Mouse (Mus musculus) adrenal gland, adult 8-10 months (tissue): ENCODE results near the gene Tmem151b. TPM values are rescaled to one million over a fixed set of nuclear protein-coding genes. Genes with fewer than 3 reads are reported as not detected.

Experiments
- DNase-seq: peaks from one replicate; pipeline ENCODE4 v3.0.0; 2022
- total RNA-seq, 4 experiments: library from RNA; stranded (reverse); gene quantifications; 2 replicates each; pipeline ENCODE4 v1.2.4; 2022

The Tmem151b gene
- total RNA-seq, result under 1 TPM; 0.09 to 0.17 (median 0.14) TPM

- no peak for DNase-seq
Measured at GRCm38 (mm10) chr17:45549617-45550181, at the start of gene Tmem151b. Tmem151b (minus strand) TSS chr17:45549677.

DNA sequence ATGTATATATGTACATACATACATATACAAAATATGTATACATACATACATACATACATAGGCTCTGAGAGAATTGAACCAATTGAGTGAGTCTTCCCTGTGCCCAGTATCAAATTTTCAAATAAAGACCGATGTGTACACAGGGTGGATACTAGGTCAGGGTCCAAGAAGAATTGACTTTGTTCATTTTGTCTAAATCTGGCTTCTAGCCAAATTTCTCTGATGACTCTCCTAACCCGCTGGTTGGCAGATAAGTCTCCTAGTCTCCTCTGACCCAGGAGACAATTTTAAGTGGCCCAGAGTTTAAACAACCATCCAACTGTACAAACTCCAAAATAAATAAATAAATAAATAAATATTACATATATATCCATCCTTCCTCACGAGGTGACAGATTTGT is 49.4 kb upstream of the Tmem151b start:
- DNase-seq, result no peak

DNA sequence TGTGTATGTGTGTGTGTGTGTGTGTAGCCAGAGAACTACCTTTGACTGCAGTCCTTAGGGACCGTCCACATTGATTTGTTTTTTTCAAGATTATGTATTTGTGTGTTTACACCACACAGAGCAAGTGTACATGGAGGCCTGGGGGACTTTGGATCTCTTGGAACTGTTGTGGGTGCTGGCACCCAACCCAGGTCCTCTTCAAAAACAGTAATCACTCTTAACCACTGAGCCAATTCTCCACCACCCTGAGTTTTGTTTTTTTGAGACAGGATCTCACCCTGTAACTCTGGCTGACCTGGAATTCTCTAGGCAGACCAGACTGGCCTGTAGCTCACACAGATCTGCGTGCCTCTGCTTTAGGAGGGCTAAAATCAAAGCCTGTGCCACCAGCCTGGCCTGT is 48.9 kb upstream of the Tmem151b start:
- no peak for DNase-seq

DNA sequence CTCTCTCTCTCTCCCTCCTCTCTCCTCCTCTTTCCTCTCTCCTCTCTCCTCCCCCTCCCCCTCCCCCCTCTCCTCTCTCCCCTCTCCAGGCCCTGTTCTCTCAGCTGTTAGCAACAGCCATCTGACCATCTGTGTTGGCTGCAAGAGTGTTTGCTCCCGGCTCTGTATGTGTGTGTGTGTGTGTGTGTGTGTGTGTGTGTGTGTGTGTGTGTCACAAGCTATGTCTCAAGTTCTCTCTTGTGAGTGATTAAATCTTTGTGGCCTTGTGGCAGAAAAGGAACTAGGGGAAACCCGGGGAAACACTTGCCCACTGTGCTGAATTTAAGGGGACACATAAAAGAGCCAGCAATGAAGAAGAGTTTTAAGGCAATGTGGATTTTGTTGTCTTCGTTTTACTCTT is 48.3 kb upstream of the Tmem151b start:
- DNase-seq, result no peak

- DNase-seq, result peak; percentile 83
Measured at GRCm38 (mm10) chr17:45596631-45597396, 47.3 kb upstream of the Tmem151b start.

GRCm38 (mm10) chr17:45595736-45596390 is 46.4 kb upstream of the Tmem151b start:
- DNase-seq, result no peak

GRCm38 (mm10) chr17:45594881-45595735 is 45.6 kb upstream of the Tmem151b start:
- DNase-seq, result peak; percentile 71

DNA sequence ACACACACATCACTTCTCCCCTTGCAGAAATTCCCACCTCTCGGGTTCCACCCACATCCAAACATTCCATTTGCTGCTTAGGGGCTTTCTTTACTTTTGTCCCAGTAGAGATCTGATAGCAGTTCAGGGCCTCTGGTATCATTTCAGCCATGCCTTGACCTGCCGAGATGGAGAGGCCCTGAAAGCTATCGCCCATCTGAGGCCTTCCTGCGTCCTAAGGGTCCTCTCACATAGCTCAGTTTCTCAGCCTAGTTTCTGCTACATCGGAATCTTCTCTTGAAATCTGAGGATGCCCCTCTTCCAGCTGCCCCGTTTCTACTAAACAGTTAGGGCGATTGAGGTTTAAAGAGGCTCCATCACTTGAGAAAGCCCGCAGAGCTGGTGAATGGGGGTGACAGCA is 44.7 kb upstream of the Tmem151b start:
- no peak for DNase-seq

GRCm38 (mm10) chr17:45593479-45593878 is 44.0 kb upstream of the Tmem151b start:
- no peak for DNase-seq

- no peak for DNase-seq
Measured at GRCm38 (mm10) chr17:45592606-45593431, 43.3 kb upstream of the Tmem151b start.

DNA sequence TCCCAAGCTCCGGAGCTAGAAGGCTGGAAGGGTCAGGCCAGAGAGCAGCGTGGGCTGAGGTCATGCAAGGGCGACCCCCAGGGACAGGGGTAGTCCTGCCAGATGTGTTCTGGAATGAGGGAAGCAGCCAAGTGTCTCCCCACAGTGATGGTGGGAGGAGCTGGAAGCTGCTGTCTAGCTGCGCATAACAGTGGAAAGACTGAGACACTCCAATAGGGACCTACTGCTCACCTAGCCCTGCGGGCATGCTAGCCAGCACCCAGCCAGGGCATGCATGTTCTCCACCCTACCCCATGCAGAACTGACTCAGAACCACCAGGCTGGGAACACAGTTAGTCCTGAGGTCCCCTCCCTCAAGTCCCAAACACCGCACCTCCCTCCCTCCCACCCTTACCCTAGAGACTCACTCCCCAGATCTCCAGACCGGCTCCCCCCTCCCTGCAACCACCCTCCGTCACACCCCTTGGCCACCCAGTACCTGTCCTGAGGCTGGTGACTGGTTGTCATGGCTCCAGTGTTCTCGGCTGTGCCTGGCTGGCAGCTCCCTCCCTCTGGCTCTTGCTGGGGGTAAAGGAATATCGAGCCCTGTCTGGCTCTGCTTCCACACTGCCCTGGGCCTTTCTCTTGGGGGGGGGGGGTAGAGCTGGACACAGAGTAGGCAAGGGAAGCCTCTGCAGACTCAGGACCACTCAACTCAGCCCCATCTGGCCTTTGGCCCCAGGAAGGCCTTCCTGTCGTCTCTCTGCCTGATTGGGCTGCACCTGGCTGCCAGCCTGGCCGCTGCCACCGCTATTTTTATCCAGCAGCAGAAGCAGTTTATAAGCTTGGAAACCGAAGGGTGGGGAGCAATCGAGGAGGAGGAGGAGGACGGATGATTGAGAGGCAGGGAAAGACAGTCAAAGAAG is 42.5 kb upstream of the Tmem151b start:
- DNase-seq, result no peak

- DNase-seq, result no peak
Measured at GRCm38 (mm10) chr17:45590410-45590809, 40.9 kb upstream of the Tmem151b start.

- peak; percentile 85 for DNase-seq
Measured at GRCm38 (mm10) chr17:45589844-45590243, 40.4 kb upstream of the Tmem151b start.

GRCm38 (mm10) chr17:45589236-45589635 is 39.8 kb upstream of the Tmem151b start:
- DNase-seq, result no peak

DNA sequence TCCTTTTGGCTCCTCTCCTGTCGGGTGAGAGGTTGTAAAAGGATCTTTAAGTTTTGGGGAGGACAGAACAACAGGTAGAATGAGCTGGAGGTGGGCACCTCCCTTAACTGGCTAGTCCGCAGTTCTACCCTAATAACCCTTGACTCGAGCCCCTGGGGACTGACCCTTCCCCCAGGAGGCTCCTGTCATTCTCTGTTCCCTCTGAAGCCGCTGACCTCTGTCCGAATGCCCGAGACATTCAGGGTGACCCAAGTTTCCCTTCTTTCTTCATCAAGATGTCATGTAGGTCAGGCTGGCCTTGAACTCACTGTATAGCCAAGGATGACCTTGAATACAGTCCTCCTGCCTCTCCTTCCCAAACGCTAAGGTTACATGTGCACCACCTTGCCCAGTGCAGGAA is 38.9 kb upstream of the Tmem151b start:
- DNase-seq, result no peak

DNA sequence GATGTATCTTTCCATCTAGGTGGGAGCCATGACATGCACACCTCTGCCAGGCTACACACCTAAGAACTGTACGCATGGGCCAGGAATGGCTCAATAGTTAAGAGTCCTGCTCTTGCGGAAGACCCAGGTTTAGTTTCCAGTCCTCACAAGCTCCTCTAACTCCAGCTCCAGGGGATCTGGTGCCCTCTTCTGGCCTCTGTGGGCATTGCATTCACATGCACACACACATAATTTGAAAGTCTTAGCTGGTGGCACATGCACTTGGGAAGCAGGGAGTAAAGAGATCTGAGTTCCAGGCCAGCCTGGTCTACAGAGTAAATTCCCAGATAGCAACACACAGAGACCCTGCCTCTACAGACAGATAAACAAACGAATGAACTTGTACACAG is 37.0 kb upstream of the Tmem151b start:
- DNase-seq, result no peak

DNA sequence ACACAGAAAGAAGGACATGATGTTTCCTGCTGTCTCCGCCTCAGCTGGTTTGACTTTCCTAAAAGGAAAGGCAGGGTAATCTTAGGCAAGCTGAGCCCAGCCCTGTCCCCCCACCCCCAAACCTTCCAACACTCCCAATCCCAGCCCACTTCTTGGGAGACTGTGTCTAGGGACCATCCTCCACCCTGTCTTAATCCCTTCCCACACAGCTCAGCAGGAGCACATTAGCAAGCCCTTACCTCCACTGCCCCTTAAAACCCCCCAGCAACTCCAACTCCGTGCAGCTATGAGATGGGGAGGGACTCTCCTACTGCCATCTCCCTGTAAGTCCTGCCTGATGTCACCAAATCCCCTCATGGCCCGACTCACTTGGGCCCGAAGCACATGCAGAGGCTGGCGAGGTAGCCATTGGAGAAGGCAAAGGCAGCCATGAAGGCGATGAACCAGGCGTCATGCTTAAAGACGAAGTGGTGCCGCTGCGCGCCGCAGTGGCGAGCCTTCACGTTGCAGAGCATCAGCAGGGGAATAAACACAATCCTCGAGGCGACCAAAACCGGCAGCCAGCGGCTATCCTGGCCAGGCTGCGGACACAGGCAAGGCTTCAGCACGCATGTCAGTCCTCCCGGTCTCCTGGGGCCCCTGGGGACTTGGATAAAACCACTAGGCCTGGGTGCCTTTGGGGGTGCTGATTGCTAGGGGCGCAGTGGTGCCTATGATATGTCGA is 36.4 kb upstream of the Tmem151b start:
- no peak for DNase-seq

GRCm38 (mm10) chr17:45584939-45585678 is 35.6 kb upstream of the Tmem151b start:
- peak; percentile 83 for DNase-seq
